Mouse (Mus musculus): ENCODE measurements around the gene Scd2. TPM values are rescaled to one million over a fixed set of nuclear protein-coding genes. Genes with fewer than 3 reads are reported as not detected.

Gene Scd2
- 628 TPM for polyA plus RNA-seq (2014; fragmentation: Illumina TruSeq; extraction: RNeasy Lipid Tissue Mini Kit (QIAGEN cat#74804))

GRCm38 (mm10) chr19:44292941-44293768, at the start of gene Scd2:
Scd2 (plus strand) TSS chr19:44293674.

GRCm38 (mm10) chr19:44332833-44333623, 39.6 kb downstream of the Scd2 start, which contains the start of gene Scd4:
Scd4 (plus strand) TSS chr19:44333092.

Other genes starting within 250 kb of the Scd2 start
- 60.7 TPM for gene Erlin1, start 223.9 kb upstream of the Scd2 start, polyA plus RNA-seq (2014; fragmentation: Illumina TruSeq; extraction: RNeasy Lipid Tissue Mini Kit (QIAGEN cat#74804))
- 119 TPM for gene Chuk, start 186.2 kb upstream of the Scd2 start, polyA plus RNA-seq (2014; fragmentation: Illumina TruSeq; extraction: RNeasy Lipid Tissue Mini Kit (QIAGEN cat#74804))
- 17.5 TPM for gene Cwf19l1, start 157.8 kb upstream of the Scd2 start, polyA plus RNA-seq (2014; fragmentation: Illumina TruSeq; extraction: RNeasy Lipid Tissue Mini Kit (QIAGEN cat#74804))
- gene Bloc1s2, start 147.2 kb upstream of the Scd2 start, polyA plus RNA-seq (2014; fragmentation: Illumina TruSeq; extraction: RNeasy Lipid Tissue Mini Kit (QIAGEN cat#74804)): 28.5 TPM
- not detected for gene Pkd2l1, start 101.2 kb upstream of the Scd2 start, polyA plus RNA-seq (2014; fragmentation: Illumina TruSeq; extraction: RNeasy Lipid Tissue Mini Kit (QIAGEN cat#74804))
- gene Scd3, start 90.4 kb upstream of the Scd2 start, polyA plus RNA-seq (2014; fragmentation: Illumina TruSeq; extraction: RNeasy Lipid Tissue Mini Kit (QIAGEN cat#74804)): 1.3 TPM
- gene Scd4, start 39.4 kb downstream of the Scd2 start, polyA plus RNA-seq (2014; fragmentation: Illumina TruSeq; extraction: RNeasy Lipid Tissue Mini Kit (QIAGEN cat#74804)): 0.48 TPM
- 107 TPM for gene Scd1, start 114.2 kb downstream of the Scd2 start, polyA plus RNA-seq (2014; fragmentation: Illumina TruSeq; extraction: RNeasy Lipid Tissue Mini Kit (QIAGEN cat#74804))
- not detected for gene Wnt8b, start 199.8 kb downstream of the Scd2 start, polyA plus RNA-seq (2014; fragmentation: Illumina TruSeq; extraction: RNeasy Lipid Tissue Mini Kit (QIAGEN cat#74804))